Mouse (Mus musculus): ENCODE measurements at regions not wholly inside any gene's neighbourhood (a gene's known extent, or its start where the extent isn't known, plus 50 kb on each side); places are given as distances from the start of the nearest gene placed in this dataset.

DNA sequence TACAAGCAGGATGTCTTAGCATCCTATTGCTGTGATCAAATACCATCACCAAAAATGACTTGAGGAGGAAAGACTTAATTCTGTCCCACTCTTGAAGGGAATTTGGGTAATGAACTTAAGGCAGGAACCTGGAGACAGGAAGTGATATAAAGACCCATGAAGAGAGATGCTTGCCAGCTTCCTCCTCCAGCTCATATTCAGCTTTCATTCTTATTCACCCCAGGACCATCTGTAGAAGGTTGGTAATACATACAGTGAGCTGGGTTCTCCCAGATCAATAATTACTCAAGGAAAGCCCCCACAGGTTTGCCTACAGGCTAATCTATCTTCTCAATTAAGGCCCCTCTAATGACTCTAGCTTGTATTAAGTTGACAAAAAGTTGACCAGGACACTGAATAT, 283.5 kb upstream of the Rarb start:
- Histone ChIP-seq H3K4me1 (replicated peaks; ENCODE audit: control insufficient read depth, insufficient read depth, low read length) (no peaks in the 10 kb centered on the region), H3K27me3 (ENCODE audit: control insufficient read depth, insufficient read depth, low read length) (no peaks in the 10 kb centered on the region), H3K36me3 (ENCODE audit: control insufficient read depth, insufficient read depth, low read length) (no peaks in the 10 kb centered on the region), H3K4me3 (ENCODE audit: control insufficient read depth, insufficient read depth, low read length) (no peak overlapping the region), H3K27ac (ENCODE audit: control insufficient read depth, insufficient read depth, low read length) (no peak overlapping the region)
- DNase-seq: no peak
- TF ChIP-seq CTCF (IDR thresholded peaks at IDR 0.05; ENCODE audit: borderline replicate concordance, control insufficient read depth, extremely low read depth, insufficient read depth, low read length, poor library complexity) (no peak), POLR2A (IDR thresholded peaks at IDR 0.05; ENCODE audit: control insufficient read depth, extremely low read depth, insufficient read depth, low read length, poor library complexity) (no peak)

DNA sequence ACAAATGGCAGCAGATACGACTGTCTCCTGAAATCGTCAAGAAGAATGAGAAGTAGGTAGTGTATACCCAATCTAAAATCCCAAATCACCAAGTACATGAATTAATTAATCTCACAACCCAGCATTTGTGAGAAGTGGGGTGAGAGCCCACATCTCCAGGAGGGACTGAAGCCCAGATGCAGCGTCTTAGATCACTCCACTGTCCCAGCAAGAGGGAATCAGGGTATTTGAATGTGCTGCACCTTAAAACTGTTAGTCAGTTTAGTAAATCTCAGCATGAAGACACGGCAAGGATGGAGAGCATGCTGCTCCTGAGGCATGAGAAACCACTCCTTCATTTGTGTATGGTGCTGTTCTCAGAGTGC, 271.6 kb upstream of the Rarb start:
- Histone ChIP-seq H3K27ac (ENCODE audit: control insufficient read depth, insufficient read depth, low read length) (no peak overlapping the region), H3K4me3 (ENCODE audit: control insufficient read depth, insufficient read depth, low read length) (no peak overlapping the region), H3K36me3 (ENCODE audit: control insufficient read depth, insufficient read depth, low read length) (no peaks in the 10 kb centered on the region), H3K27me3 (ENCODE audit: control insufficient read depth, insufficient read depth, low read length) (no peaks in the 10 kb centered on the region), H3K4me1 (replicated peaks; ENCODE audit: control insufficient read depth, insufficient read depth, low read length) (no peaks in the 10 kb centered on the region)
- DNase-seq: no peak
- WGBS: 81% methylated on average over 4 of the region's 4 CpGs
- no peak for TF ChIP-seq CTCF (IDR thresholded peaks at IDR 0.05; ENCODE audit: borderline replicate concordance, control insufficient read depth, extremely low read depth, insufficient read depth, low read length, poor library complexity)
- TF ChIP-seq POLR2A (IDR thresholded peaks at IDR 0.05; ENCODE audit: control insufficient read depth, extremely low read depth, insufficient read depth, low read length, poor library complexity): no peak

DNA sequence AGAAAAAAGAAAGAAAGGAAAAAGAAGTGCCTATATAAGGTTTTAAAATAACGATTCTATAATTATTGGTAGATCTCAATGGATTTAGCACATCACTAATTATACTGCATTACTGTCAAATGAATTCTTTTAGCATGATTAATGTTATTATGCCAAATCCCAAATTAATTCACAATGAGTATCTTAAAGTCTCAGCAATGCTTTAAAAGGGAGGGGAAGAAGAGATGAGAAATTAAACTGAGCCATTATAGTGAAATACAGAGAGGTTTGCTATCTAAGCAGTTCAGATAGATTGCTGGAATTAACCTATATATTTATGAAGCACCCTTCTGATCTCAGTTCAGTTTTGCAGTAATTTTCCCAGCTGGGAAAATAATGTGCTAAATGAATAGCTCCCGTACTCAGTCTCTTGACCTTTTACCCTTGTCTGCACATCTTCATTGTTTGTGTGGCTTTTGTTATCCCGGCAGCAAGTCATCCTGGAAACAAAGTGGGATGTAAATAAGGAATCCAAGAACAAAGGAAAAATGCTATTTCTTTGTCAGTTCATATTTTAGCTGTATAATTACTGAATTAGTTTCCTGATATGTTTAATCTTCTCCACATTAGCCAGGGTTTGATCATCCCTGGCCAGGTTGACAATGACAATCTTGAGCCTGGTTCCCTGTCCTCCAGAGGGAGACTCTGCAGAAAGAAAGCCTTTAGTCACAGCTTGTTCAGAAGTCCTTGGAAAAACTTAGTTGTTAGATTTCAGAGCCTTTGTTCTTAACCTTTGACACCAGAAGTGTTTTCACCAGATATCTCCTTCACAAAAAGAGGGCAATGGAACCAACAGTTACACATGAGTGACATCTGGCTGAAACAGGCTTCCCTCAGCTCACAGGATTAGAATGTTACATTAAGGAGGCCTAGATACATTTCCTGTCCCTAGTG, 270.9 kb upstream of the Rarb start:
- WGBS: 91% methylated on average over 3 of the region's 3 CpGs
- Histone ChIP-seq H3K27me3 (ENCODE audit: control insufficient read depth, insufficient read depth, low read length) (no peaks in the 10 kb centered on the region), H3K36me3 (ENCODE audit: control insufficient read depth, insufficient read depth, low read length) (no peaks in the 10 kb centered on the region), H3K4me1 (replicated peaks; ENCODE audit: control insufficient read depth, insufficient read depth, low read length) (no peaks in the 10 kb centered on the region), H3K4me3 (ENCODE audit: control insufficient read depth, insufficient read depth, low read length) (no peak overlapping the region), H3K27ac (ENCODE audit: control insufficient read depth, insufficient read depth, low read length) (no peak overlapping the region)
- TF ChIP-seq CTCF (IDR thresholded peaks at IDR 0.05; ENCODE audit: borderline replicate concordance, control insufficient read depth, extremely low read depth, insufficient read depth, low read length, poor library complexity) (no peak), POLR2A (IDR thresholded peaks at IDR 0.05; ENCODE audit: control insufficient read depth, extremely low read depth, insufficient read depth, low read length, poor library complexity) (no peak)
- no peak for DNase-seq

DNA sequence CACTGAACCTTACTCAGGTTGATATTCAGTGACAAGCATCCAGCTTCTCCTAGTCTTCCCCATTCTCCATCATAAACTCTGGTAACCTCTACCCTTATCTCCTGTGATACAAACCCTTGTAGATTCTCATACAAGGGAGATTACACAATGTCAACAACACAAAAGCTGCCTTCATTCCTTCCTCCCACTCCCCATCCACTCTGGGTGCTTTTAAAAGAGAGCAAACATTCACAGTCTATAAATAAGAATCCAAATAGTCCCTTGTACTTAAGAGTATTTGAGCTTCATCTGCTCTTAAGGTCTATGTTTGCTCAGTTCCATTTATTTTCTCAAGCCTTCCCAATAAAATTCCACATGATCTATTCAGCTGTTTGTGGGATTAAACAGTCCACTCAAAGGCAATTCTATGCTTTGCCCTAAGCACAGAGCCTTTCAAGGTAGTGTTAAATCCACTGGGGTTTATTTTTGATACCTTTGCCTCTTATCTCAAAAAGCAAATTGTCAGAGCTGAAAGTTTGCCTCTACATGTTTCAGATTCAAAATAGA, 270.2 kb upstream of the Rarb start:
- Histone ChIP-seq H3K27ac (ENCODE audit: control insufficient read depth, insufficient read depth, low read length) (no peak overlapping the region), H3K4me3 (ENCODE audit: control insufficient read depth, insufficient read depth, low read length) (no peak overlapping the region), H3K4me1 (replicated peaks; ENCODE audit: control insufficient read depth, insufficient read depth, low read length) (no peaks in the 10 kb centered on the region), H3K27me3 (ENCODE audit: control insufficient read depth, insufficient read depth, low read length) (no peaks in the 10 kb centered on the region), H3K36me3 (ENCODE audit: control insufficient read depth, insufficient read depth, low read length) (no peaks in the 10 kb centered on the region)
- DNase-seq: no peak
- TF ChIP-seq CTCF (IDR thresholded peaks at IDR 0.05; ENCODE audit: borderline replicate concordance, control insufficient read depth, extremely low read depth, insufficient read depth, low read length, poor library complexity) (no peak), POLR2A (IDR thresholded peaks at IDR 0.05; ENCODE audit: control insufficient read depth, extremely low read depth, insufficient read depth, low read length, poor library complexity) (no peak)

DNA sequence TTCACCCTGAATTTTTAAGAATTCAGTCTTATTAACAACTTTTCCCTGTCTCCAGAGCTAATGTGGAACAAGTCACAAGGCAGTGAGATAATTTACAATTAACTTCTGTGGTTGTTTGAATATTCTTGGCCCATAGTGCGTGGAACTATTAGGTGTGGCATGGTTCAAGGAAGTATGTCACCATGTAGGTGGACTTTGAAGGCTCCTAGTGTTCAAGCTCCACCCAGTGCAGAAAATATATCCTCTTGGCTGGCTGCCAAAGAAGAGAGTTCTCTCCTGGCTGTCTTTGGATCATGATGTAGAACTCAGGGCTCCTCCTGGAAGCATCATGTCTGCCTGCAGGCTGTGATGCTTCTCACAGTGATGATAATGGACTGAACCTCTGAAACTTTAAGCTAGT, 268.9 kb upstream of the Rarb start:
- no peak overlapping the region for H3K27ac ChIP-seq (ENCODE audit: control insufficient read depth, insufficient read depth, low read length)
- no peaks in the 10 kb centered on the region for H3K27me3 ChIP-seq (ENCODE audit: control insufficient read depth, insufficient read depth, low read length)
- no peak overlapping the region for H3K4me3 ChIP-seq (ENCODE audit: control insufficient read depth, insufficient read depth, low read length)
- H3K36me3 ChIP-seq (ENCODE audit: control insufficient read depth, insufficient read depth, low read length): no peaks in the 10 kb centered on the region
- no peaks in the 10 kb centered on the region for H3K4me1 ChIP-seq (replicated peaks; ENCODE audit: control insufficient read depth, insufficient read depth, low read length)
- DNase-seq: no peak
- 88% methylated on average over 1 of the region's 1 CpGs for WGBS
- no peak for TF ChIP-seq POLR2A (IDR thresholded peaks at IDR 0.05; ENCODE audit: control insufficient read depth, extremely low read depth, insufficient read depth, low read length, poor library complexity)
- no peak for TF ChIP-seq CTCF (IDR thresholded peaks at IDR 0.05; ENCODE audit: borderline replicate concordance, control insufficient read depth, extremely low read depth, insufficient read depth, low read length, poor library complexity)

DNA sequence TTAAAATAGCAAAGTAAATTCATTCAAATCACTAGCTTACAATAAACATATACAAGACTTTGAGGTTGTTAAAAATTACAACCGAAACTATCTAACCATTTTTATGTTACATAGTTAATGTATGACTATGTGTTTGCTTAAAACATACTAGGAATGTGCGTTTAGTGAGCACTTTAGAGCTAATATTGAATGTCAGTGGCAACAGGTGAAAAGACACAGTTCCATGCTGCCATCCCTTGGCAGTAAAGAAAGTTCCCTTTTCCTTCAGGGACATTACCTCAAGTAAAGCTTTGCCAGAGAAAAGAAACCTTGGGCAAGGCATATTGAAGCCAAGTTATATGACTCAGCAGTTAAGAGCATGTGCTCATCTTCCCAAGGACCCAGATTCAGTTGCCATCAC, 265.0 kb upstream of the Rarb start:
- DNase-seq: no peak
- no peak overlapping the region for H3K4me3 ChIP-seq (ENCODE audit: control insufficient read depth, insufficient read depth, low read length)
- 88% methylated on average over 2 of the region's 2 CpGs for WGBS
- H3K27ac ChIP-seq (ENCODE audit: control insufficient read depth, insufficient read depth, low read length): no peak overlapping the region
- H3K4me1 ChIP-seq (replicated peaks; ENCODE audit: control insufficient read depth, insufficient read depth, low read length): no peaks in the 10 kb centered on the region
- H3K36me3 ChIP-seq (ENCODE audit: control insufficient read depth, insufficient read depth, low read length): no peaks in the 10 kb centered on the region
- TF ChIP-seq CTCF (IDR thresholded peaks at IDR 0.05; ENCODE audit: borderline replicate concordance, control insufficient read depth, extremely low read depth, insufficient read depth, low read length, poor library complexity) (no peak), POLR2A (IDR thresholded peaks at IDR 0.05; ENCODE audit: control insufficient read depth, extremely low read depth, insufficient read depth, low read length, poor library complexity) (no peak)
- H3K27me3 ChIP-seq (ENCODE audit: control insufficient read depth, insufficient read depth, low read length): no peaks in the 10 kb centered on the region

Measured in thymus, adult 2 months (tissue).